Mouse (Mus musculus) adrenal gland, adult 8-10 months (tissue): Measurements from ENCODE around the gene Mpz. TPM values are rescaled to one million over a fixed set of nuclear protein-coding genes. Genes with fewer than 3 reads are reported as not detected.
"Not testable (repeated sequence)": the region's sequence is repeated elsewhere in the genome, so short reads cannot be mapped to it uniquely, and the experiment has no call there.

Experiments used
- DNase-seq: peaks from one replicate; pipeline ENCODE4 v3.0.0; 2022
- total RNA-seq, 4 experiments: library from RNA; stranded (reverse); gene quantifications; 2 replicates each; pipeline ENCODE4 v1.2.4; 2022

Gene Mpz
- total RNA-seq, 4 experiments from 2014 or later: 0.43 to 1.4 (median 1.2) TPM

DNA sequence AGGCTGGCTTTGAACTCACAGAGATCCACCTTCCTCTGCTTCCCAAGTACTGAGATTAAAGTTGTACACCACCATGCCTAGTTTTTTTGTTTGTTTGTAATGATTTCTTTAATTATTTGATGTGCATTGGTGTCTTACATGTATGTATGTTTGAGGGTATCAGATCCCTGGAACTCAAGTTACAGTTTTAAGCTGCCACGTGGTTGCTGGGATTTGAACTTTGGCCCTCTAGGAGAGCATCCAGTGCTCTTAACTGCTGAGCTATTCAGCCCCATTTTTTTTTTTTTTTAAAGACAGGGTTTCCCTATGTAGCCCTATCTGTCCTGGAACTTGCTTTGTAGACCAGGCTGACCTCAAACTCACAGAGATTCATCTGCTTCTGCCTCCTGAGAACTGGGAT, 19.5 kb upstream of the Mpz start:
- DNase-seq: no peak

GRCm38 (mm10) chr1:171135600-171135999, 14.9 kb upstream of the Mpz start:
- DNase-seq: no peak

DNA sequence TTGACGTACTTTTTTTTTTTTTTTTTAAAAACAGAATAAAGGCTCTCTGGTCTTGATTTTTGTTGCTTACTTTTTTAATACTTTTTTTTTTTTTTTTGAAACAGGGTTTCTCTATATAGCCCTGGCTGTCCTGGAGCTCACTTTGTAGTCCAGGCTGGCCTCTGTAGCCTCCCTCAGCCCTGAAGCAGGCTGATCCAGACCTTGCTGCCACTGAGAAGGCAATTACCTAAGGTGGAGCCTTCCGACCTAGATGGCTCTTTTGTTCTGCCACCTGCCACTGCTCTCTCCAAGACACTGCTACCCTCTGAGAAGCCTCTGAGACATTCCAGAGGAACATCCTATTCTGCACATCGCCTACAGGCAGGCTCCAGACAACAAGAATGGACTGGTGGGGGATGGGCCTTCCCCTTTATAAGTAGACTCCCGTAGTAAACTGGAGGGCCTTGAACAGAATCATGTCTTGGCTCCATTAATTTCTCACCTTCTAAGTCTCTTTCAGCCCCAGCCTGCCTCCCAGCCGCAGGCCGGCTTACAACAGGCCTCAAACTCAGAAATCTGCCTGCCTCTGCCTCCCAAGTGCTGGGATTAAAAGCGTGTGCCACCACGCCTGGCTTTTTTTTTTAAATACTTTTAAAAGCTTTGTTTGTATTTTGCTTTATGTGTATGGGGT, 12.9 kb upstream of the Mpz start:
- not testable (repeated sequence) for DNase-seq

GRCm38 (mm10) chr1:171142981-171143380, 7.5 kb upstream of the Mpz start:
- not testable (repeated sequence) for DNase-seq

DNA sequence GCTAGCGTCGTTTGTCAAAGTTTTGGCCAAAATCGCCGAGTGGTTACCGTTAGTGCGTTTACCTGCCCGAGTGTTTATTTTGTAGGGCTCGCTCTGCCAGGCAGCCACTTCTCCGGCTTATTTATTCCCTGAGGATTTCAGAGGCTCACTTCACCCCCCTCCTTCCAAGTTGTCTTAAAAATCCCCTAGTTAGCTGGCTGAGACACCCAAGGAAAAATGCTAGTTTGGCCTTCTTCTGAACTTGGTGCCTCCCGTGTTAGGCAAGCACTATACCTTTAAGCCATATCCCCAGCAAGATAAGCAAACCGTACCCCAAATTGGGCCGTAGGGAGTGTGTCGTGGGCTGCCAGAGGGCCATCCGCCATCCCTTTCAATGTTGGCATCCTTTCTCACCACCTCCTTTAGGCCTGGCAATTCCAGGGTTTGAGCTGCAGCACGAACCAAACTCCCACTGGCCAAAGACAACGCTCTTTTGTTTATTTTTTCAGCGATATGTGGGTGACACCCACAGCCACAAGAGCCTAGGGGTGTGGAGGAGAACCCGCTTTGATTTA, 404 bp downstream of the Mpz start:
- DNase-seq: no peak

GRCm38 (mm10) chr1:171151966-171152365, 1.5 kb downstream of the Mpz start:
- DNase-seq: no peak

GRCm38 (mm10) chr1:171156644-171157043, 6.1 kb downstream of the Mpz start:
- no peak for DNase-seq

DNA sequence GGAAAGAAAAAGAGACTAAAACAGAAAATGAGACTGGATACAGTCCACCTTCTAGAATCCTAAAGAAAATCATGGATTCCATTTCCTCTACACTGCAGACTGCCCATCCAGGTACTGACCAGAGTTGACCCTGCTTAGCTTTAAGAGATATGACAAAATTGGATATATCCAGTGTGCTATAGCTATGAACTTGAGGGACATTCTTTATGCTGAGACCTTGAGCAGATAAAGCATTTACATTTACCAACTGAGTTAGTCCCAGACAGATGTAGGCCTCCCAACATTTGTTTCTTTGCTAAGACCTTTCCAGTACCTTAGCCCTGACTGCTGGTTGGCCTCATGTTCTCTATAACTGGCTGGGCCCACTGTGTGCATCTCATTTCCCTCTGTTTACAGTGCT, 7.5 kb downstream of the Mpz start:
- DNase-seq: no peak

GRCm38 (mm10) chr1:171159485-171159975, 9.0 kb downstream of the Mpz start:
- no peak for DNase-seq

- DNase-seq: no peak
Observed at GRCm38 (mm10) chr1:171162526-171162925, 12.0 kb downstream of the Mpz start.

DNA sequence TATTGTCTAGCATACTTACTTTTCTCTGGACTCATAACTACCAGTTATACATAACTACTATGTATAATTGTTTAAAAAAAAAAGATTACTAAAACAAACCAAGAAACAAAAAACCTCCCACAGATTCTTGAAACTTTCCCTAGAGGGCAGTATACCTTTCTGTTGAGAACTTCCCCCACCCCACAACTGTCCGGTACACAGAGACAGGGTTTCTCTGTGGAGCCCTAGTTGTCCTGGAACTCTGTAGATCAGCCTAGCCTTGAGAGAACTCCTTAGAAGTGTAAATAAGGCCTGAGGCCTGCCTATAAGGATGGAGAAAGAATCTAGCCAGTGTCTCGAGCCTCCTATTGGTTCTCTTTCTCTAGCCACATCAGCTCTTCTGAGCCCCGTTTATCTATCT, 13.7 kb downstream of the Mpz start:
- no peak for DNase-seq

DNA sequence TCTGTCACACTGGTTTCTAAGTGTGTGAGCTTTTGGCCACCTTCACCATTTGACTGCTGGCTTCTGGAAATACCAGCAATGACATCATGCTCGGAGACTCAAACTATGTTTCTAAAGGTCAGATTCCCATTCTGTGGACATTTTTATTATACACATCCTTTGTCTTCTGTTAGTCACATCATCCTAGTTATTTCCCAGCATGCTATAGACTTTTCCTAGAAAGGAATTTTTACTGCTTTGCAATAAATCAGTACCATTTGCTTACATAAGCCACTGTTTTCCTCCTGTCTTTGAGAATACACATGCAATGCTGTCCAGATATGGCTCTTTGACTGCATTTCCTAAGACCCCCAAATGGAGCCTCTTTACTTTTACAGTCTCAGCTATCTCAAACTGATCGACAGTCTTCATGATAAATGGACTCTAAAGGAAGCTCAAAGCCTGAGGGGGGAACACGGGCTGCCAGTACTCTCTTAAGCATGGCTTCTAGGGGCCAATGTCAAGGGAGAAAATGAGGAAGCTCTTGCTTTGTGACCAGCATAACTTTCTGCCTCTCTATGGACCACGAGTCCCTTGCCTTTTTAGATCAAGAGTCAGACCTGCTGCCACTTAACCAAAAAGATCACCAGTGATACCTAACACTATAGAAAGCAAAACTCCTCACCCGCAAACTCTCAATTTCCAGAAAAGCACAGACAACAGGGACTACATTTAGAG, 15.3 kb downstream of the Mpz start:
- no peak for DNase-seq

DNA sequence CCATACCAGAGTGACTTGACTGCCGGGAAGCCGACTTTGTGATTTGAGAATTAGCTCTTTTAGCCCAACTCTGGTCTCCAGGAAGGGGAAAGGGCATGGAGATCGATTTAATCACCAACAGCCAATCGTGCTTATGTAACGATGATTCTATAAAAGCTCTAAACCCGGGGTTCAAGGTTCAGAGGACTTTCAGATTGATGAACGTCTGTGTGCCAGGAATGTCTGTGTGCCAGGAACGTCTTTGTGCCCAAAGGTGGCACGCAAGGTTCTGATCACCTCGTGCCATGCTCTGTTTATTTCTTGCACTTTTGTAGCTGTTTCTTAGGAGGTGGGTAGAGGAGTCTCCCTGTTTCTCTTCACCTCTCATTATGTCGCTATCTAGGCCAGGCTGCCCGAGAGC, 18.4 kb downstream of the Mpz start:
- DNase-seq: no peak

- no peak for DNase-seq
Observed at GRCm38 (mm10) chr1:171169913-171170312, 19.4 kb downstream of the Mpz start.

DNA sequence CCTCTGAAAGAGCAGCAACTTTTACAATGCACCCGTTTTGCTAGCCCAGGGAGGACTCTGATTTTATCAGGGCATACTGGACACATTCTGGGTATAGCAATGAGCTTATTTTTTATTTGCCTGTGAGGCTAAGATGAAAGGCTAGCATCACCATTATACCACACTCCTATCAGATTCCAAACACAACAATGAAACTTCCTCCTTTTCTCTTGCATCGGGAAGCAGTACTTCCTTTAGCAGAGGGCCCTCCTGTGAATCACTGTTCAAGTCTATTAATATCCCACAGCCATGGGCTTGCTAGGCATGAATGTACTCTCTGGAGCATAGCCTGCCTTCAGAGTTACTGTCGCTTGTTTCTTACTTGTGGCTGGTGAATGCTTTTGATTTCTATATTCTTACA, 20.6 kb downstream of the Mpz start:
- DNase-seq: no peak

DNA sequence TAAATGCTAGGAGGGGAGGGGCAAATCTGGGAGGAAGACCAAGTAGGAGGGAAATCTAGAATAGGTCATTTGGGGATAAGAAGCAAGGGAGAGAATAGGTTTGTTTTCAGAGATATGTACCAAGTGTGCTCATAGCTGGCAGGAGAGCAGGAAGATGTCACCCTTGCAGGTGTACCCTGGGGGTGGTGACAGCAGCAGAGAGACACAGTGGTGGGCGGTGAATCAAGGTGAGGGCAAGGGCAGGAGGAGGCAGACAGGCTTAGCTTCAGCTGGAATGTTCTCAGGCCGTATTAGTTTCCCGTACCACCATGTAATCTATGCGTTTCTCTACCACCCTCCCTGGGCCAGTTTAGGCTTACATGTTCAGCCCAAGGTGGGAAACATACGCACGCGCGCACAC, 22.3 kb downstream of the Mpz start:
- DNase-seq: no peak

- no peak for DNase-seq
Observed at GRCm38 (mm10) chr1:171179487-171180171, 29.1 kb downstream of the Mpz start.

DNA sequence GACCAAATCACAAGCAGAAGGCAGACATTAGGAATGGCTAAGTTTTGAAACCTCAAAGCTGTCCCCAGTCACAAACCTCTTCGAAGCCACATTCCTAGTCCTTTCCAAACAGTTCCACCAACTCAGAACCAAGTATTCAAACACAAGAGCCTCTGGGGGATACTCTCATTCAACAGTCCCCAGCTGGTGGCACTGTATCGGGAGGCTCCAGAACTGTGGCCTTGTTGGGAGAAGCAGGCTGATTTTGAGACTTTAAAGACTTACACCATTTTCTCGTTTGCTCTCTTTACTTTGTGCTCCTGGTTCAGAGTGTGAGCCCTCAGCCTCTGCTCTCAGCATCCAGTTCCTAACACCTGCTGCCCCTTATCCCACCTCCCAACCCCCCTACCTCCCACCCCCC, 32.5 kb downstream of the Mpz start:
- no peak for DNase-seq

- no peak for DNase-seq
Observed at GRCm38 (mm10) chr1:171183620-171184019, 33.1 kb downstream of the Mpz start.

GRCm38 (mm10) chr1:171184314-171184713, 33.8 kb downstream of the Mpz start:
- DNase-seq: no peak

DNA sequence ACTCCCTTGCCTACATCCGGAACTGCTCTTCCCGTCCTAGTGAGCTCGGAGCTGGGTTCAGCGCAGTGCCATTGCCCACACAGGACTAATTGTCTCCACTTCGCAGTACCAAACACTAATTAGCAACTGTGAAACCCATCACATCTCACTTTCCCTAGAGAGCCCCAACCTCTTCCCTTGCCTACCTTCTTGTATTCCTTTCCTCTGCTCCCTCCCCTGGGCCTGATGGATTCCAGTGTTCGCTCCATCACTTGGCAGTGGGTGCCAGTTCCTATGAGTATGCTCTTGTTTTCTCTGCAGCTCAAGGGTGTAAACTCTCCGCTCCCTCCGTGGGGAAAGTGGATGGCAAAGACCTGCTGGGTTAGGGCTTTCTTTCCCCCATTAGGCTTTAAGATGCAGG, 35.1 kb downstream of the Mpz start:
- no peak for DNase-seq

DNA sequence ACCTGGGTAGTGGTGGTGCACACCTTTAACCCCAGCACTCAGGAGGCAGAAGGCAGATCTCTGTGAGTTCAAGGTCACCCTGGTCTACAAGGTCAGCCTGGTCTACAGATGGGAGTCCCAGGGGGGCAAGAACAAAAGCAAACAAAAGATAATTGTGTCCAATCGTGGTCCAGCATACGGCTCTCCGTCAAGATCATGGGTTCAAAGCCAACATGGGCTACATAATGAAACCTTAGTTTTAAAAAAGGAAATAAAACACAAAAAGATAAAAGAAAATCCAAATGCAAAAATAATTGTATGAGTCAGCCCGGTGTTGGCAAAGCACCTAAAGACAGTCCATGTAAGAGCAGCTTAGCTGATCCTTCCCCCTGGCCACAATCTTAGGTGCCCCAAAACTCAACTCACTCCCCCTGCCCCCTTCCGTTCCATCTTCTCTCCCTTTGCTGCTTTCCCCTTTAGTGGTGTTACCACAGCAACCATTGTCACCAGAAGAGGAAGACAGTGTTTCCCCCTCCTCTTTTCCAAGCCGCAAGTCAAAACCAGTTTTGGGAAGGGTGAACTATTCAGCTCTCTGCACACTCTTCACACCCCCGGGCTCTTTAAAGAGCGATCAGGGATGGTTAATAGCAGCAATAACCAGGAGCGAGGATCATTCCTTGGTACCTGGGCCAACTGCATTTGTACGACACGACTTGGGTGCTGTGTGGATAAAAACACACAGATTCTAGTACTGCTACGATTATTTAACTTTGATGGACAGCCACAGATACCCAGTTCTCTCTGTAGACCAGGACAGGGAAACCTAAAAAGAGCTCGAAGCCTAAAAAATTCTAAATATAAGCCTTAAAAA, 37.6 kb downstream of the Mpz start:
- no peak for DNase-seq
